Mouse (Mus musculus) kidney, adult 2 months (tissue): Measurements from ENCODE around the gene Nek7. TPM values are rescaled to one million over a fixed set of nuclear protein-coding genes. Genes with fewer than 3 reads are reported as not detected.

Experiments
- DNase-seq: peaks from one replicate; pipeline ENCODE4 v3.0.0; 2021
- H3K27ac ChIP-seq: fragments of 200-500 bp; 2 replicates; pipeline ENCODE4 v1.5.1; 2012; ENCODE audit warnings: low read depth, low read length, control low read depth, inconsistent platforms; ENCODE audit not compliant: insufficient read depth
- H3K27me3 ChIP-seq: fragments of 200-500 bp; replicated peaks from 2 replicates; pipeline ENCODE4 v1.6.1; 2012; ENCODE audit warnings: mild to moderate bottlenecking, moderate library complexity, low read length, inconsistent platforms; ENCODE audit not compliant: control insufficient read depth, insufficient read depth
- H3K36me3 ChIP-seq: fragments of 200-500 bp; 2 replicates; pipeline ENCODE4 v1.6.1; 2012; ENCODE audit warnings: mild to moderate bottlenecking, moderate library complexity, low read length, inconsistent platforms; ENCODE audit not compliant: control insufficient read depth, insufficient read depth
- H3K4me1 ChIP-seq: fragments of 200-500 bp; 2 replicates; pipeline ENCODE4 v1.6.1; 2011; ENCODE audit warnings: low read length; ENCODE audit not compliant: control insufficient read depth, insufficient read depth
- H3K4me3 ChIP-seq: fragments of 200-500 bp; 2 replicates; pipeline ENCODE4 v1.5.1; 2011; ENCODE audit warnings: mild to moderate bottlenecking, low read depth, low read length, control low read depth; ENCODE audit not compliant: insufficient read depth
- CTCF ChIP-seq: fragments of 200-500 bp; conservative IDR thresholded peaks from 2 replicates; pipeline ENCODE4 v1.5.1; 2011; ENCODE audit warnings: low read depth, mild to moderate bottlenecking, control low read depth, low read length, moderate library complexity, mixed read lengths; ENCODE audit not compliant: insufficient read depth, insufficient read length
- POLR2A ChIP-seq: fragments of 200-500 bp; IDR thresholded peaks from one replicate; pipeline ENCODE4 v1.6.1; 2011; ENCODE audit warnings: low read depth, low read length, control low read depth
- WGBS: fragments of 180-500 bp; shearing (Covaris S2); methylation state at CpG from one replicate; pipeline ENCODE4 v1.1.7; 2018; 5-methylcytosine and 5-hydroxymethylcytosine counted together
- polyA plus RNA-seq: library from polyadenylated mRNA; depleted of rRNA; stranded (reverse); fragments of >200 nt; gene quantifications from 2 replicates; pipeline ENCODE4 v1.2.3, GENCODE M21; 2012; rRNA removed

The Nek7 gene
- polyA plus RNA-seq, 1 experiment, result 17.1 TPM

- Histone ChIP-seq H3K4me3 (no peak overlapping the region), H3K27ac (no peak overlapping the region), H3K36me3 (no peaks in the 10 kb centered on the region), H3K4me1 (no peaks in the 10 kb centered on the region), H3K27me3 (no peaks in the 10 kb centered on the region)
- DNase-seq, result no peak
- TF ChIP-seq CTCF (no peak), POLR2A (no peak)
- 87% methylated on average over 2 of the region's 2 CpGs for WGBS
These were observed 170.5 kb downstream of the Nek7 start for GRCm38 (mm10) chr1:138449476-138449851.

GRCm38 (mm10) chr1:138448635-138449475 lies 171.1 kb downstream of the Nek7 start:
- 66% methylated on average over 15 of the region's 15 CpGs for WGBS

GRCm38 (mm10) chr1:138446846-138447245 lies 173.1 kb downstream of the Nek7 start:
- Histone ChIP-seq H3K4me1 (no peaks in the 10 kb centered on the region), H3K4me3 (no peak overlapping the region), H3K27ac (no peak overlapping the region), H3K36me3 (no peaks in the 10 kb centered on the region), H3K27me3 (no peaks in the 10 kb centered on the region)
- no peak for DNase-seq
- 85% methylated on average over 1 of the region's 1 CpGs for WGBS
- TF ChIP-seq CTCF, result no peak
- TF ChIP-seq POLR2A, result no peak

More at GRCm38 (mm10) chr1:138448635-138449475, 171.1 kb downstream of the Nek7 start:
- Histone ChIP-seq H3K27me3 (no peaks in the 10 kb centered on the region), H3K4me1 (no peaks in the 10 kb centered on the region), H3K27ac (no peak overlapping the region), H3K36me3 (no peaks in the 10 kb centered on the region), H3K4me3 (no peak overlapping the region)
- DNase-seq, result no peak
- TF ChIP-seq POLR2A (no peak), CTCF (no peak)

Other genes with a start within 250 kb of the Nek7 start
- gene Lhx9, start 228.4 kb upstream of the Nek7 start, polyA plus RNA-seq, result not detected in 2 replicates
- 19.8 and 23.1 TPM in 2 replicates for gene 2310009B15Rik, start 236.7 kb upstream of the Nek7 start, polyA plus RNA-seq